Mouse (Mus musculus) spleen, adult 2 months (tissue): ENCODE data around the gene Fbln2.

Experiments used
- CTCF ChIP-seq: fragments of 200-500 bp; IDR thresholded peaks from 2 replicates; pipeline ENCODE4 v1.5.1; 2011; ENCODE audit warnings: mild to moderate bottlenecking, inconsistent platforms; ENCODE audit not compliant: insufficient read depth, insufficient read length, insufficient replicate concordance; ENCODE audit errors: extremely low read depth
- POLR2A ChIP-seq: fragments of 200-500 bp; IDR thresholded peaks from 2 replicates; pipeline ENCODE4 v1.6.1; 2011; ENCODE audit warnings: low read depth, low read length, inconsistent platforms

DNA sequence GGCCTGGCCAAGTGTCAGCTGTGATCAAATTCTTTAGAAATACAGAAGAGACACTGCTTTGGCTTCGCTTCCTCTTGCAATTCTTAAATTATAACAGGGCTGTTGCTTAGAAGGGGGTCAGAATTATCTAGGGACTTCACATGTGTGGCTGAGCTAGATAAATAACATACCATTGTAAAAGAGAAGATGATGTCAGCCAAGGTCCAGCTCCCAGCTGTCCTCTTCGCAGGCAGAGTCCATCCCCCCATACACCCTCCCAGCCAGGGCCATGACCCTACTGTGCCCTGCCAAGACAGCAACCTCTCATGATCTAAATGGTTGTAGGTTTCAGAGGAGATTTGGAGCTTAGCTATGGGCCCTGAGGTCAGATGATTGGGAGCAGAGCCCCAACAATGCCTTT is 28.3 kb upstream of the Fbln2 start:
- TF ChIP-seq CTCF (no peak), POLR2A (no peak)
